Comparison of ENCODE assay signal across 19 mouse cellular contexts in the genomic region with DNA sequence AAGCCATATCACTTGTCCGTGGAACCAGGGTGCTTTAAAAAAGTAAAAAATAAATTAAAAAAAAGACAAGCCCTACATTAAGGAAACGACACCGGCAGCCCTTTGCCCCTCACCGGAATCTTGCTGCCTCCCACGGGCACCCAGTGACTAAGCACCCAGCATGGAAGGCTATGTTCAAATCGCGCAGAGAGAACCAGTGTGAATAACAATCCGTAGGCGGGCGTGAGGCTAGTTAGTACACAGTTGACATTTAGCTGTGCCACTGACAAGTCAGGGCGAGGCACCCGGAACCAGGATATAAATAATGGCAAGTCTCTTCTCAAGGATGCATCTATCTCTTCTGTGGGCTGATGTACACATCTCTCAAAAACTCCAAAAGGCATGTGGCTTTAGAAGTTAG.
DNase-seq lines count a peak whose midpoint lies in the region; ATAC-seq and TF ChIP-seq lines count a peak whose summit lies in the region.
"Had no signal": no experiment of that assay in that cellular context is flagged by ENCODE, and none has a peak within 500 bp of the region (broad histone marks: within the 10 kb centered on the region; RNA-seq: fewer than 3 reads in every experiment).

No protein-coding gene starts in this region.

- TF ChIP-seq POLR2A in olfactory bulb, adult 2 months (IDR thresholded peaks at IDR 0.05; ENCODE audit: insufficient read depth, low read depth, low read length): no peak

- H3K27ac ChIP-seq in kidney, postnatal 0 days: no peak overlapping the region
- peak overlapping the region; percentile 96 for H3K27ac ChIP-seq in olfactory bulb, adult 2 months (ENCODE audit: insufficient read depth, low read depth, low read length)
- H3K27ac ChIP-seq: forebrain, embryonic 15.5 days; intestine, embryonic 15.5 days; limb, embryonic 15.5 days had no signal

- 28% methylated on average over 12 of the region's 12 CpGs for WGBS in kidney, postnatal 0 days
- WGBS in olfactory bulb, adult 2 months: 35% methylated on average over 12 of the region's 12 CpGs

- H3K9ac ChIP-seq in kidney, postnatal 0 days (ENCODE audit: low read depth, low read length): no peak overlapping the region
- H3K9ac ChIP-seq: forebrain, embryonic 15.5 days; heart, embryonic 12.5 days; intestine, embryonic 15.5 days; limb, embryonic 15.5 days; liver, postnatal 0 days had no signal

- no peaks in the 10 kb centered on the region for H3K36me3 ChIP-seq in kidney, postnatal 0 days (ENCODE audit: insufficient read depth, low read length)
- H3K36me3 ChIP-seq: forebrain, embryonic 15.5 days; heart, embryonic 12.5 days; limb, embryonic 15.5 days had no signal

- no peaks in the 10 kb centered on the region for H3K9me3 ChIP-seq in kidney, postnatal 0 days (replicated peaks; ENCODE audit: low read length)
- H3K9me3 ChIP-seq: forebrain, embryonic 15.5 days; heart, embryonic 12.5 days; intestine, embryonic 15.5 days; limb, embryonic 15.5 days had no signal

- no peak overlapping the region for H3K4me3 ChIP-seq in kidney, postnatal 0 days (replicated peaks; ENCODE audit: low read depth, low read length)
- no peak overlapping the region for H3K4me3 ChIP-seq in olfactory bulb, adult 2 months (ENCODE audit: insufficient read depth, low read depth, low read length)
- H3K4me3 ChIP-seq: forebrain, embryonic 15.5 days; heart, embryonic 12.5 days; intestine, embryonic 15.5 days; limb, embryonic 15.5 days had no signal

- no peak for ATAC-seq in kidney, postnatal 0 days (replicated peaks; ENCODE audit: low FRiP score, low read depth)
- ATAC-seq: forebrain, embryonic 15.5 days; intestine, embryonic 15.5 days; liver, postnatal 0 days; Patski had no signal

- H3K27me3 ChIP-seq in kidney, postnatal 0 days (ENCODE audit: insufficient read depth, low read length): no peaks in the 10 kb centered on the region
- H3K27me3 ChIP-seq: forebrain, embryonic 15.5 days; heart, embryonic 12.5 days; intestine, embryonic 15.5 days; limb, embryonic 15.5 days; Patski had no signal

- DNase-seq in kidney, postnatal 0 days (ENCODE audit: low spot score): peak; percentile 31
- DNase-seq in kidney, adult 11 months: no peak
- peak; percentile 38 to 45 for DNase-seq in right cerebral cortex, postnatal 36 days (ENCODE audit: low spot score in 2 of 2)
- no peak for DNase-seq in right cerebral cortex, postnatal 10 days (ENCODE audit: low spot score in 2 of 2)
- peak; percentile 24 to 25 for DNase-seq in adrenal gland, postnatal 36 days
- DNase-seq in cerebellum, postnatal 4 days (ENCODE audit: low spot score in 2 of 2): no peak
- DNase-seq: cerebellum, adult 9-10 months; embryo, embryonic 11 days; gastrocnemius, postnatal 14 days; kidney, postnatal 14 days; liver, postnatal 0 days; right cerebral cortex, postnatal 25 days; thymus, adult 18-20 months had no signal

- H3K4me1 ChIP-seq in kidney, postnatal 0 days (replicated peaks; ENCODE audit: insufficient read depth, low read length): no peaks in the 10 kb centered on the region
- H3K4me1 ChIP-seq in olfactory bulb, adult 2 months (ENCODE audit: control insufficient read depth, insufficient read depth, low read length): peaks cover 41% of the 10 kb centered on the region

- H3K4me2 ChIP-seq in kidney, postnatal 0 days (ENCODE audit: low read length): no peak overlapping the region
- H3K4me2 ChIP-seq: forebrain, embryonic 15.5 days; heart, embryonic 12.5 days; intestine, embryonic 15.5 days; limb, embryonic 15.5 days had no signal

- TF ChIP-seq CTCF in kidney, postnatal 0 days (IDR thresholded peaks at IDR 0.05; ENCODE audit: low read depth): no peak
- TF ChIP-seq CTCF in olfactory bulb, adult 2 months (IDR thresholded peaks at IDR 0.05; ENCODE audit: insufficient read depth, low read depth, low read length): no peak

Comparison
In these comparisons a context has a peak if more than half of its experiments do, and no peak if none do; other contexts are left out.
1. DNase-seq: peak in kidney, postnatal 0 days (single experiment), right cerebral cortex, postnatal 36 days (2 of 2) and adrenal gland, postnatal 36 days (2 of 2); none in kidney, adult 11 months (single experiment), right cerebral cortex, postnatal 10 days (0 of 2) and cerebellum, postnatal 4 days (0 of 2).